Mouse (Mus musculus) limb, embryonic 13.5 days (tissue): ENCODE measurements around the gene Akap1. TPM values are rescaled to one million over a fixed set of nuclear protein-coding genes. Genes with fewer than 3 reads are reported as not detected.

ENCODE experiments used
- ATAC-seq: fragments of 200-750 bp; cut with Nextera tagmentation; 2 replicates; pipeline ENCODE4 v1.8.0; 2017; ENCODE audit warnings: low read depth, moderate number of reproducible peaks, moderate TSS enrichment; ENCODE audit not compliant: low FRiP score
- H3K27ac ChIP-seq: fragments of 300-500 bp; sonication (generic); 2 replicates; pipeline ENCODE4 v1.5.1; 2015; ENCODE audit warnings: inconsistent platforms, mild to moderate bottlenecking, moderate library complexity
- H3K27me3 ChIP-seq: fragments of 300-500 bp; sonication (generic); 2 replicates; pipeline ENCODE4 v1.6.1; 2015; ENCODE audit warnings: mild to moderate bottlenecking, inconsistent platforms
- H3K36me3 ChIP-seq: fragments of 300-500 bp; sonication (generic); 2 replicates; pipeline ENCODE4 v1.6.1; 2015; ENCODE audit warnings: inconsistent platforms, mild to moderate bottlenecking, moderate library complexity
- H3K4me1 ChIP-seq: fragments of 300-500 bp; sonication (generic); 2 replicates; pipeline ENCODE4 v1.6.1; 2015; ENCODE audit warnings: inconsistent platforms
- H3K4me2 ChIP-seq: fragments of 300-500 bp; sonication (generic); replicated peaks from 2 replicates; pipeline ENCODE4 v1.6.1; 2015; ENCODE audit warnings: inconsistent platforms, mild to moderate bottlenecking, moderate library complexity
- H3K4me3 ChIP-seq: fragments of 300-500 bp; sonication (generic); 2 replicates; pipeline ENCODE4 v1.5.1; 2015; ENCODE audit warnings: moderate library complexity, mild to moderate bottlenecking, inconsistent platforms
- H3K9ac ChIP-seq: fragments of 300-500 bp; sonication (generic); 2 replicates; pipeline ENCODE4 v1.6.1; 2015; ENCODE audit warnings: mild to moderate bottlenecking, inconsistent platforms
- H3K9me3 ChIP-seq: fragments of 300-500 bp; sonication (generic); 2 replicates; pipeline ENCODE4 v1.6.1; 2016; ENCODE audit warnings: inconsistent platforms
- WGBS: fragments of 180-500 bp; shearing (Covaris S2); methylation state at CpG from one replicate; pipeline ENCODE4 v1.1.7; 2015; 5-methylcytosine and 5-hydroxymethylcytosine counted together
- polyA plus RNA-seq: library from polyadenylated mRNA; unstranded; fragments of >200 nt; fragmentation: Nextera tagmentation; extraction: Ambion mirVana; gene quantifications from 2 replicates; pipeline ENCODE4 v1.2.1, GENCODE M21; 2015

Gene Akap1
- 16.2 and 16.9 TPM in 2 replicates for polyA plus RNA-seq

DNA sequence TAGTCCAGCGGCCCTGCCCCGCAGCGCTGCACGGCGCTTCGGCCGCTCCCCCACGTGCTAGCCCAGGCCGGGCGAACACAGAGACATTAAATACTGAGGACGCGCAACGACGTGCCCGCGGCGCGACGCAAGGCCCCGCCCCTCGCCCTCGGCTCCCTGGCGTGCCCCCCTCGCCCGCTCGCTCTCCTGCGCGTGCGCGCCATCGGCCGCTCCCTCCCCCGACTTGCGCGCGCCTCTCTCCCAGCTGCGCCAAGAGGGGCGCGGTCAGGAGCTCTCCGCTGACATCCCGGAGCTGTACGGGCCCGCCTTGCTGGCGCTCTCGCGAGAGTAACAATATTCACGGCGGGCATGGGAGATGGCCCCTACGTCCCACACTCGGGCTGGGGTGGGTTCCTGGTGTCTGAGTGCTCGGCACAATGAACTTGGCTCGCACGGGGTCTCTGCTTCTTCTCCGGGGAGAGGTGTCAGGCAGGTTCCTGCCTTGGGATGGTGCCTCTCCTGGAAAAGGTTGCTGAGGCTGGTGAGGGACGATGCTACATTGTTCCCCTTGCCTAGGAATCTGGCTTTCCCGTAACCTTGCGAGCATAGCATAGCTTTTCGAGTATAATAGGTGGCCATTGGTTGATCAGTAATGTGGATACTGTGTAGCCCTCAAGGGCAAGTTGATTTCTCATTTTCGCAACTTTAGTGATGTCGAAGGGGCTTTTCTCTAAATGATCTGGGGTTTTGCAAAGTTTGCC lies at the start of gene Akap1:
Gene Akap1 (minus strand): TSS at position 129 of the 740 bp plus-strand sequence.
- WGBS, result 2% methylated on average over 53 of the region's 60 CpGs
- ATAC-seq, result peak; percentile 98
- peaks cover 24% of the 10 kb centered on the region for H3K4me1 ChIP-seq

GRCm38 (mm10) chr11:88909388-88910036 lies 45.1 kb upstream of the Akap1 start:
- WGBS, result 74% methylated on average over 8 of the region's 8 CpGs
- ATAC-seq, result no peak

More for the DNA sequence above, at the start of gene Akap1:
- H3K9ac ChIP-seq, result peak within 1 kb of the TSS; percentile 82
- H3K36me3 ChIP-seq, result no peaks in the 10 kb centered on the region
- peak within 1 kb of the TSS; percentile 95 for H3K4me2 ChIP-seq
- peaks cover 15% of the 10 kb centered on the region; the same call in 1 of the 2 replicates for H3K27me3 ChIP-seq
- H3K4me3 ChIP-seq, result peak within 1 kb of the TSS; percentile 64
- peak within 1 kb of the TSS; percentile 85 for H3K27ac ChIP-seq
- H3K9me3 ChIP-seq, result no peaks in the 10 kb centered on the region

DNA sequence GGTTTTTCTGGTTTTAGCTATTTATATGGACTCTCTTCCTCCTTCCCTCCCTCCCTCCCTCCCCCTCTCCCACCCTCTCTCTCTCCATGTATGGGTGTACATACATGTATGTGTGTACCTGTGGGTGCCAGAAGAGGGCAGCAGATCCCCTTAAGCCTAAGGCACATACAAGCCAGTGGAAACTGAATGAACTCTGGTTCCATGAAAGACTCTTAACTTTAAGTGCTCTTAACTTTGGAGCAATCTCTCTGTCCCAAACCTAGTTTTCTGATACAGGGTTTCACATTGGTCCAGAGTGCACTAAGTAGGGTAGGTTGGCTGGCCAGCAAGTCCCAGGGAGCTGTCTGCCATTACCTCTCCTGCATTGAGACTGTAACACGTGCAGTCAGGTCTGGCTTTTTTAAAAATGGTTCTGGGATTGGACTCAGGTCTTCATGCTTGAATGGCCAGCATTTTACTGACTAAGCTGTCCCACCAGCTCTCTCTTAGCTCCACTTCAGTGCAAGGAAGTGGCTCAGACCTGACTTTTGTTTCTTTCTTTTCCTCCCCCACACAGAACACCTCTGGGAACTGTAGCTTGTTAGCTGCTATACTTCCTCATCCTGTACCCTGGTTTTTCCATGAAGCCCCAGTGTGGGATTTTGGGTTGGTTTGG lies 44.3 kb upstream of the Akap1 start:
- H3K4me2 ChIP-seq, result no peak overlapping the region
- H3K27ac ChIP-seq, result no peak overlapping the region
- no peaks in the 10 kb centered on the region for H3K27me3 ChIP-seq
- H3K4me1 ChIP-seq, result no peaks in the 10 kb centered on the region
- 94% methylated on average over 1 of the region's 1 CpGs for WGBS
- no peaks in the 10 kb centered on the region; the same call in 1 of the 2 replicates for H3K9me3 ChIP-seq
- no peaks in the 10 kb centered on the region for H3K36me3 ChIP-seq
- H3K9ac ChIP-seq, result no peak overlapping the region
- no peak overlapping the region for H3K4me3 ChIP-seq
- no peak for ATAC-seq

More at GRCm38 (mm10) chr11:88909388-88910036, 45.1 kb upstream of the Akap1 start:
- Histone ChIP-seq H3K4me3 (no peak overlapping the region), H3K27me3 (no peaks in the 10 kb centered on the region), H3K4me2 (no peak overlapping the region), H3K36me3 (no peaks in the 10 kb centered on the region), H3K4me1 (no peaks in the 10 kb centered on the region), H3K9ac (no peak overlapping the region), H3K9me3 (no peaks in the 10 kb centered on the region; the same call in 1 of the 2 replicates), H3K27ac (no peak overlapping the region)

DNA sequence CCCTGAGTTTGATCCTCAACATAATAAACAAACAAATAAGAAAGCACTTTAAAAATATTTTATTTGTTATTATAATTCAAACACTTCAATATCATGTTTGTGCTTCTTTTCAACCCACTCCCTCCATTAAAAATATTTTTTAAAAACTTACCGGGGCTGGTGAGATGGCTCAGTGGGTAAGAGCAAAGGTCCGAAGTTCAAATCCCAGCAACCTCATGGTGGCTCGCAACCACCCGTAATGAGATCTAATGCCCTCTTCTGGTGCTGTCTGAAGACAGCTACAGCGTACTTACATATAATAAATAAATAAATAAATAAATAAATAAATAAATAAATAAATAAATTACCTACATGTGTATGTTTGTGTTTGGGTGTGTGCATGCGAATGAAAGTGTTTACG lies 43.5 kb upstream of the Akap1 start:
- ATAC-seq, result no peak
- WGBS, result 94% methylated on average over 7 of the region's 7 CpGs
- H3K36me3 ChIP-seq, result no peaks in the 10 kb centered on the region
- no peaks in the 10 kb centered on the region; the same call in 1 of the 2 replicates for H3K9me3 ChIP-seq
- no peaks in the 10 kb centered on the region for H3K4me1 ChIP-seq
- H3K27ac ChIP-seq, result no peak overlapping the region
- H3K4me3 ChIP-seq, result no peak overlapping the region
- H3K9ac ChIP-seq, result no peak overlapping the region
- no peaks in the 10 kb centered on the region for H3K27me3 ChIP-seq
- H3K4me2 ChIP-seq, result no peak overlapping the region

DNA sequence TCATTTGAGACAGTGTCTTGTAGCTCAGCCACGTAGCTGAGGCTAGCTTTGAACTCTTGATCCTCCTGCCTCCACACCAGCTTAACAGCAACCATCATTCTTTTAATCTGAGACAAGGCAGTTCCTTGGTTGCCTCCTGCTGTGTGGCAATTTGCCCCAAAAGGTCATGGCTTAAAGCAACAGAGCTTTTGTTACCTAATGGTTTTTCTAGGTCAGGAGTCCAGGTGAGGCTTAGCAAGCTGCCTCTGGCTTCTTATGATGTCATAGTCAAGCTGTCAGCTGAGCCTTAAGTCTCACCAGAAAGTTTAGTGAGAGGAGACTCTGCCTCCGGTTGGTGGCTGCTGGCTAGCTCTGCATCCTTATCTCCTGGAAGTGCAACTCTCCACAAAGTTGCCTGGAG lies 41.2 kb upstream of the Akap1 start:
- Histone ChIP-seq H3K4me1 (peaks cover 10% of the 10 kb centered on the region; the same call in 1 of the 2 replicates), H3K27me3 (no peaks in the 10 kb centered on the region), H3K36me3 (no peaks in the 10 kb centered on the region), H3K9me3 (no peaks in the 10 kb centered on the region; the same call in 1 of the 2 replicates), H3K9ac (no peak overlapping the region), H3K4me2 (no peak overlapping the region), H3K27ac (no peak overlapping the region), H3K4me3 (no peak overlapping the region)
- WGBS, result 32% methylated on average over 2 of the region's 2 CpGs
- no peak for ATAC-seq

DNA sequence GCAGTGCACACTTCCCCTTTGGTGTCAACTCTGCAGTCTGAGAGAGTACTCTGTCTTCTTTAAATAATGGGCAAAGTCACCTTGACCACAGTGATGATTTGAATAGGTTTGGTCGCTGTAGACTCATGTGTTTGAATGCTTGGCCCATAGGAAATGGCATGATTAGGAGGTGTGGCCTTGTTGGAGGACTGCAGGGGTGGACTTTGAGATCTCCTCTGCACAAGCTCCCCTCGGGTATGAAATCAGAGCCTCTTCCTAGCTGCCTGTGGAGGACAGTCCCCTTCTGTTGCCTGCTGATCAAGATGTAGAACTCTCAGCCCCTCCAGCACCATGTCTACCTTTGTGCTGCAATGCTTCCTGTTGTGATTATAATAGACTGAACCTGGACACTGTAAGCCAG lies 39.7 kb upstream of the Akap1 start:
- peaks cover 10% of the 10 kb centered on the region; the same call in 1 of the 2 replicates for H3K4me1 ChIP-seq
- ATAC-seq, result no peak
- H3K9ac ChIP-seq, result no peak overlapping the region
- no peak overlapping the region for H3K4me2 ChIP-seq
- no peaks in the 10 kb centered on the region for H3K27me3 ChIP-seq
- no peak overlapping the region for H3K4me3 ChIP-seq
- no peaks in the 10 kb centered on the region for H3K9me3 ChIP-seq
- no peaks in the 10 kb centered on the region for H3K36me3 ChIP-seq
- 37% methylated on average over 2 of the region's 2 CpGs for WGBS
- H3K27ac ChIP-seq, result no peak overlapping the region

DNA sequence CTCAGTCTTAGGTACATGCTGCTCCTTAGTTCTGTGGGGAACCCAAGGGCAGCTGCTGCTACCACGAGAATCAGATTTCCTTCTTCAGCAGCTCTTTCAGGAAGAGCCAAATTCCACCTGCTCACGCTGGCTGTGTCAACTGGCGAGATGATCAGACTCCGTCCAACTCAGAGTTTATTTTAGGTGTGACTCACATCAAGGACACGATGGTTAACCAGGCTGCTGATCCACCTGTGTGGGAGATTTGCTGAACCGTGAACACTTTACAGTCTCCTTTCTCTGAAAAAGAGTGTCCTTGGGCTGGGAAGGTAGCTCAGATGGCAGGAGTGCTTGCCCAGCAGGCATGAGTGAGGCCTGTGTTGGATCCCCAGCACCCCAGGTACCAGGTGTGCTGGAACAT lies 38.4 kb upstream of the Akap1 start:
- no peaks in the 10 kb centered on the region for H3K27me3 ChIP-seq
- peaks cover 13% of the 10 kb centered on the region for H3K4me1 ChIP-seq
- no peak for ATAC-seq
- no peak overlapping the region for H3K4me3 ChIP-seq
- no peak overlapping the region for H3K27ac ChIP-seq
- no peaks in the 10 kb centered on the region for H3K36me3 ChIP-seq
- H3K4me2 ChIP-seq, result no peak overlapping the region
- H3K9ac ChIP-seq, result no peak overlapping the region
- 76% methylated on average over 6 of the region's 6 CpGs for WGBS
- no peaks in the 10 kb centered on the region for H3K9me3 ChIP-seq

DNA sequence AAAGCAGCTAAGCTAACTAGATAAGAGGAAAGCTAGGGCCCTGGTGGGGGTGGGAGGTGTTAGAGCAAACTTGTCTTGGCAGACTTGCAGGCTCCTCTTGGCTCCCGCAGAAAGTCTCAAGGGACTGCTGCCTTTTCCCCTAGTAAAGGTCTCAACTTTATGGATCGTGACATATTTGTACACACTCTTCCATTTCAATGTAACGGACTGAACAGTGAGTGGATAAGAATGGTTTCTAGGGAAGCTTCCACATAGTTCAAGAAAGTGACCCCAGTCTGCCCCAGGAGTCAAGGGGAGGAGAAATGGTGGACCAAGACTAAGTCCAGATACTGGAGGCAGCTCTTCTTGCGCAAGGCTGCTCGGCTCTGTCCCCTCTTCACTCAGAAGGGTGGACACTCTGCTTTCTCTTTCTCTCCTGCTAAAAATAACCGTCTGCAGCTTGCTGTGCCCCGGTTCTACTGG lies 37.0 kb upstream of the Akap1 start:
- Histone ChIP-seq H3K4me3 (no peak overlapping the region), H3K36me3 (no peaks in the 10 kb centered on the region), H3K9ac (no peak overlapping the region), H3K9me3 (no peaks in the 10 kb centered on the region), H3K27me3 (no peaks in the 10 kb centered on the region), H3K4me1 (peaks cover 20% of the 10 kb centered on the region), H3K27ac (no peak overlapping the region), H3K4me2 (no peak overlapping the region)
- ATAC-seq, result no peak
- WGBS, result 77% methylated on average over 7 of the region's 7 CpGs

- Histone ChIP-seq H3K4me2 (no peak overlapping the region), H3K4me3 (no peak overlapping the region), H3K4me1 (peaks cover 20% of the 10 kb centered on the region), H3K27me3 (no peaks in the 10 kb centered on the region), H3K9ac (no peak overlapping the region), H3K36me3 (no peaks in the 10 kb centered on the region), H3K27ac (no peak overlapping the region), H3K9me3 (no peaks in the 10 kb centered on the region)
- 86% methylated on average over 6 of the region's 6 CpGs for WGBS
- no peak for ATAC-seq
Observed at GRCm38 (mm10) chr11:88899561-88899960, 35.2 kb upstream of the Akap1 start.

DNA sequence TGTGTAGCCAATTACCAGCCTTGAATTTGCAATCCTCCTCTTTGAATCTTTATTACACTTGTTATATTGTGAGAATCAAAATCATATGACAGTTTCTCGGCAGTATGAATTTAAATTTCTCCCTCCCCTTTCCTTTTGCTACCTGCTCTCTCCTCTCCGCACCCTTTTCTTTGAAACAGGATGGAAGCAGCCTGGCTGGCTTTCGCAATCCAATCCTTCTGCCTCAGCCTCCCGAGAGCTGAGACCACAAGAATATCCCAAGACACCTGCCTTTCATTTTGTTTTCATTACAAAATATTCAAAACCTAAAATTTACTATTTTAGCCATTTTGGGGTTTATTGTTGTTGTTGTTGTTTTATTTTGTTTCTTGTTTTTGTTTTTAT lies 34.0 kb upstream of the Akap1 start:
- no peaks in the 10 kb centered on the region for H3K9me3 ChIP-seq
- ATAC-seq, result no peak
- H3K9ac ChIP-seq, result no peak overlapping the region
- H3K27me3 ChIP-seq, result no peaks in the 10 kb centered on the region
- no peaks in the 10 kb centered on the region for H3K36me3 ChIP-seq
- WGBS, result 64% methylated on average over 4 of the region's 4 CpGs
- H3K4me3 ChIP-seq, result no peak overlapping the region
- peaks cover 20% of the 10 kb centered on the region for H3K4me1 ChIP-seq
- no peak overlapping the region for H3K4me2 ChIP-seq
- no peak overlapping the region for H3K27ac ChIP-seq

- H3K27ac ChIP-seq, result peak overlapping the region; percentile 69; the same call in 1 of the 2 replicates
- no peaks in the 10 kb centered on the region for H3K27me3 ChIP-seq
- no peak overlapping the region for H3K9ac ChIP-seq
- no peaks in the 10 kb centered on the region for H3K36me3 ChIP-seq
- peak overlapping the region; percentile 57 for H3K4me2 ChIP-seq
- no peaks in the 10 kb centered on the region for H3K9me3 ChIP-seq
- ATAC-seq, result peak; percentile 84
- H3K4me1 ChIP-seq, result peaks cover 20% of the 10 kb centered on the region
- peak overlapping the region; percentile 28 for H3K4me3 ChIP-seq
- 23% methylated on average over 15 of the region's 15 CpGs for WGBS
Observed at GRCm38 (mm10) chr11:88897624-88898379, 33.4 kb upstream of the Akap1 start.
